Mouse (Mus musculus) E14TG2a.4 (cell line): Measurements from ENCODE around the gene Dner.

ENCODE experiments used
- CTCF ChIP-seq: conservative IDR thresholded peaks from 2 replicates; pipeline ENCODE4 v1.5.1; 2014; ENCODE audit warnings: low read length
- POU5F1 ChIP-seq: IDR thresholded peaks from 2 replicates; pipeline ENCODE4 v1.6.1; 2014; ENCODE audit warnings: low read length, borderline replicate concordance

DNA sequence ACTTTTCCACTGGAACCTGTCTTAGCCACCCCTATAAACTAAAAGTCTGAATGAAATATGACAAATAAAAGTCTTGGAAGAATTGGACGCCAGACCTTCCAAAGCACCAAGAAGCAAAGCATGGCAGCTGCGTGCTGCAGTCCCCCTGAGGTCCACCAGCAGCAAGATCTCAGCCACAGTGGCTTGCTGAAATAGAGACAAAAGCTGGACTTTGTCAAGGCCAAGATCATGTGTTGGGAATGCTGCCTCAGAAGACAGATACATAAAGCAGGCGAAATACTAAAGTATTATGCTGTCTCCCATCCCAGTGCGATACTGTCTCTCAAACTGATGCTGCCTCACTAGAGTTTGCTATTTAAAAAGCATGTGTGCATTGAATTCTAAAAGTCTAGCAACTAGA, 296.9 kb downstream of the Dner start:
- no peak for TF ChIP-seq CTCF
- TF ChIP-seq POU5F1, result no peak
